Mouse (Mus musculus): ENCODE measurements around the gene Pgf. TPM values are rescaled to one million over a fixed set of nuclear protein-coding genes. Genes with fewer than 3 reads are reported as not detected.

Pgf gene
- polyA plus RNA-seq (2014; fragmentation: Illumina TruSeq; extraction: RNeasy Lipid Tissue Mini Kit (QIAGEN cat#74804)): 0.66 TPM

DNA sequence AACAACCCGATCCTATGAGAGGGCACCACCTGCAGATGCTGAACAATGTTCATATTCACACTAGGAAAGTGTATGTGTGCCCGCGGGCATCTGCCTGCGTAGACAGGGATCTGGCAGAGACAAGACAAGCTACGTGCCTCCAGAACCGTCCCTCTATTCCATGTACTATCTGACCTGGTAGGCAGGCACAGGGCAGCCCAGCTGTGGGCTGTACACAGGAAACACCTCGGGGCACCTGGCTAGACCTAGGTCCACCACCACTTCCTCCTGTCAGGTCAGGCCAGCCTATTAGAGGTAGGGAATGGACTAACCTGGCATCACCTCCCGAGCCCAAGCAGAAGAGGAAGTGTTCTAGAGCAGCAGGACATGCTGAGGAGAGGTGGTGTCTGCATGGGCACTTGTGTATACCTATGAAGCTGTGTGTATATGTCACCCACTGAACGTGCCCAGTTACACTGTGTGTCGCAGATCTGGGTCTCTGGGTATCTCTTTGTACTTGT lies at the start of gene Pgf:
TSS of gene Pgf (minus strand) at position 51 of the 500 bp plus-strand sequence.

DNA sequence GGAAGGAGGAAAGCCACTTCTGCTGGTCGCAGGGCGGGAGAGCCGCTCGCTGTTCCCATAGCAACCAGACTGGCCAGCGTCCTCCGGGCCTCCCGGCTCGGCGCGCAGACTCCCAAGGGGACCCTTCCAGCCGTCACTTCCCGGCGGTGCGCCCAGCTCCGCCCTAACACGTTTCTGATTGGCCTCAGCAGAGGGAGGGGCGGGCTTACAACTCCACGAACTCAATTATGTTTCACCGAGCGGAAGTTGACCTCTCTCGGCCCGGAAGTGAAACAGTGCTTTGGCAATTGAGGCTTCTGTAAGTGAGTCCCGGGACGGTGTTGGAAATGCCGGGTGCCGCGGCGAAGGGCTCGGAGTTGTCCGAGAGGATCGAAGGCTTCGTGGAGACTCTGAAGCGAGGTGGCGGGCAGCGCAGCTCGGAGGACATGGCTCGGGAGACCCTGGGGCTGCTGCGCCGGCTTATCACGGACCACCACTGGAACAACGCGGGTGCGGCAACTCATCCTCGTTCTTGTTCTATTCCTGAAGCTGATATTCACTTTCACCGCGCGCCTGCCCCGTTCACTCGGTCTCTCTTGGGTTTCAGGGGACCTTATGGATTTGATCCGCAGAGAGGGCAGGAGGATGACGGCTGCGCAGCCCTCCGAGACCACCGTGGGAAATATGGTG lies 41.8 kb upstream of the Pgf start, which contains the start of gene Eif2b2:
TSS of gene Eif2b2 (plus strand) at position 246 of the 669 bp plus-strand sequence.

DNA sequence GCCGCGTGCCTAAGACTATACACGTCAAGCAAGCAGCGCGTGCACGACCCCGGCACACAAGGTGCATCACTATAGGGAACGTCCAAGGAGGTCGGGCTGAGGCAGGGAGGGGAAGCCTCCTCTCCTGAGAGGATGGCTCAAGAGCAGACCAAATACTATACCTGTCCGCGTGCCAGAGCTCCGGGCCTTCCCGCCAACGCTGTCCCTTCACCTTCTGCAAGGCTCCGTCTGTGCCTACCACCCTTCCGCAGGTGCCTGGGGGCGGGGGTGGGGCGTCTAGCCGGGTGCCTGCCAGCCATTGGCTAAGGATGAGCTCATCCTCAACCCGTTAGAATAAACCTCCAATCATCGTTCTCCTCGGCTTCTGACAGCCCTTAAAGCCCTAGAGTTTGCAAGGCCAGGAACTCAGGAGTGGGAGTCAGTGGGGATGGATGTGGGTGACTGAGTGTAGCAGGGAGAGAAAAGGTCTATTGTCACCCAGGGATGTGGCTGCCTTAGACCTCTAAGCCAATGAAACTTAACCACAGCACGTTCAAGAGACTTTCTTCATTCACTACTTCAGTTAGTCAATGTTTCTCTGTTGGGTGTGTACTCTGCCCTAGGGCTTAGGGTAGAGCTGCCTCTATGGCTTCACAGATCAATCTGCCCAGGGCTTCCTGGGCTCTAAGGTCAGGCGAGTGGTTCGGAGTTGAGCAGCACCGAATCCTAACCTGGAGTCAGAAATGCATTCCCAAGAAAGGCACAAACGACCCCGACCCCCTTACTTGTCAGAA lies 26.4 kb downstream of the Pgf start, which contains the start of gene Rps6kl1:
TSS of gene Rps6kl1 (minus strand) at position 263 of the 773 bp plus-strand sequence.

Other genes with a start within 250 kb of the Pgf start
- gene Fcf1, start 206.9 kb downstream of the Pgf start, polyA plus RNA-seq (2014; fragmentation: Illumina TruSeq; extraction: RNeasy Lipid Tissue Mini Kit (QIAGEN cat#74804)): 142 TPM
- gene Arel1, start 206.9 kb downstream of the Pgf start, polyA plus RNA-seq (2014; fragmentation: Illumina TruSeq; extraction: RNeasy Lipid Tissue Mini Kit (QIAGEN cat#74804)): 23.1 TPM
- gene Ylpm1, start 181.5 kb downstream of the Pgf start, polyA plus RNA-seq (2014; fragmentation: Illumina TruSeq; extraction: RNeasy Lipid Tissue Mini Kit (QIAGEN cat#74804)): 76.1 TPM
- gene Prox2, start 67.0 kb downstream of the Pgf start, polyA plus RNA-seq (2014; fragmentation: Illumina TruSeq; extraction: RNeasy Lipid Tissue Mini Kit (QIAGEN cat#74804)): 1.8 TPM
- 144 TPM for gene Dlst, start 67.0 kb downstream of the Pgf start, polyA plus RNA-seq (2014; fragmentation: Illumina TruSeq; extraction: RNeasy Lipid Tissue Mini Kit (QIAGEN cat#74804))
- gene Rps6kl1, start 26.5 kb downstream of the Pgf start, polyA plus RNA-seq (2014; fragmentation: Illumina TruSeq; extraction: RNeasy Lipid Tissue Mini Kit (QIAGEN cat#74804)): not detected
- 1.1 TPM for gene Eif2b2, start 41.7 kb upstream of the Pgf start, polyA plus RNA-seq (2014; fragmentation: Illumina TruSeq; extraction: RNeasy Lipid Tissue Mini Kit (QIAGEN cat#74804))
- 36.7 TPM for gene Mlh3, start 92.8 kb upstream of the Pgf start, polyA plus RNA-seq (2014; fragmentation: Illumina TruSeq; extraction: RNeasy Lipid Tissue Mini Kit (QIAGEN cat#74804))
- 13.0 TPM for gene Acyp1, start 110.6 kb upstream of the Pgf start, polyA plus RNA-seq (2014; fragmentation: Illumina TruSeq; extraction: RNeasy Lipid Tissue Mini Kit (QIAGEN cat#74804))
- gene Zc2hc1c, start 110.8 kb upstream of the Pgf start, polyA plus RNA-seq (2014; fragmentation: Illumina TruSeq; extraction: RNeasy Lipid Tissue Mini Kit (QIAGEN cat#74804)): 0.88 TPM
- gene Nek9, start 161.6 kb upstream of the Pgf start, polyA plus RNA-seq (2014; fragmentation: Illumina TruSeq; extraction: RNeasy Lipid Tissue Mini Kit (QIAGEN cat#74804)): 75.6 TPM
- gene Tmed10, start 197.1 kb upstream of the Pgf start, polyA plus RNA-seq (2014; fragmentation: Illumina TruSeq; extraction: RNeasy Lipid Tissue Mini Kit (QIAGEN cat#74804)): 527 TPM